Mouse (Mus musculus) heart, embryonic 11.5 days (tissue): Measurements from ENCODE around the gene Cacybp. TPM values are rescaled to one million over a fixed set of nuclear protein-coding genes. Genes with fewer than 3 reads are reported as not detected.

ENCODE experiments used
- ATAC-seq: fragments of 200-750 bp; cut with Nextera tagmentation; replicated peaks from 2 replicates; pipeline ENCODE4 v1.8.0; 2017; ENCODE audit warnings: moderate library complexity; ENCODE audit not compliant: insufficient number of reproducible peaks, low FRiP score, low TSS enrichment
- H3K27ac ChIP-seq: fragments of 300-500 bp; sonication (generic); 2 replicates; pipeline ENCODE4 v1.5.1; 2014; ENCODE audit warnings: mild to moderate bottlenecking, low read depth, low read length
- H3K27me3 ChIP-seq: fragments of 300-500 bp; sonication (generic); 2 replicates; pipeline ENCODE4 v1.6.1; 2014; ENCODE audit warnings: mild to moderate bottlenecking, low read length, mixed read lengths; ENCODE audit not compliant: control insufficient read depth, insufficient read depth
- H3K36me3 ChIP-seq: fragments of 300-500 bp; sonication (generic); 2 replicates; pipeline ENCODE4 v1.6.1; 2014; ENCODE audit warnings: mild to moderate bottlenecking, low read length, moderate library complexity, mixed read lengths; ENCODE audit not compliant: control insufficient read depth, insufficient read depth
- H3K4me1 ChIP-seq: fragments of 300-500 bp; sonication (generic); 2 replicates; pipeline ENCODE4 v1.6.1; 2014; ENCODE audit warnings: low read length; ENCODE audit not compliant: control insufficient read depth, insufficient read depth
- H3K4me2 ChIP-seq: fragments of 300-500 bp; sonication (generic); 2 replicates; pipeline ENCODE4 v1.6.1; 2014; ENCODE audit warnings: mild to moderate bottlenecking, moderate library complexity
- H3K4me3 ChIP-seq: fragments of 300-500 bp; sonication (generic); 2 replicates; pipeline ENCODE4 v1.5.1; 2014; ENCODE audit warnings: low read depth, low read length
- H3K9ac ChIP-seq: fragments of 300-500 bp; sonication (generic); 2 replicates; pipeline ENCODE4 v1.6.1; 2014; ENCODE audit warnings: mild to moderate bottlenecking, low read depth, low read length, moderate library complexity
- H3K9me3 ChIP-seq: fragments of 300-500 bp; sonication (generic); replicated peaks from 2 replicates; pipeline ENCODE4 v1.6.1; 2016; ENCODE audit warnings: low read length; ENCODE audit not compliant: control insufficient read depth
- WGBS: fragments of 180-500 bp; shearing (Covaris S2); extraction: QIAGEN DNeasy Blood & Tissue Kit; methylation state at CpG from one replicate; pipeline ENCODE4 v1.1.7; 2014; ENCODE audit not compliant: insufficient replicate concordance; 5-methylcytosine and 5-hydroxymethylcytosine counted together
- polyA plus RNA-seq: library from polyadenylated mRNA; unstranded; fragments of >200 nt; fragmentation: Nextera tagmentation; extraction: Ambion mirVana; gene quantifications from 2 replicates; pipeline ENCODE4 v1.2.1, GENCODE M21; 2014

The Cacybp gene
- polyA plus RNA-seq, 1 experiment from 2014 or later, result 205 TPM

- WGBS, result 59% methylated on average over 3 of the region's 3 CpGs
- Histone ChIP-seq H3K9me3 (no peaks in the 10 kb centered on the region), H3K9ac (no peak overlapping the region), H3K27me3 (no peaks in the 10 kb centered on the region), H3K4me1 (no peaks in the 10 kb centered on the region), H3K4me3 (no peak overlapping the region), H3K27ac (no peak overlapping the region), H3K36me3 (no peaks in the 10 kb centered on the region), H3K4me2 (no peak overlapping the region)
- ATAC-seq, result no peak
These were observed 37.1 kb upstream of the Cacybp start for GRCm38 (mm10) chr1:160249786-160250185.

- H3K4me3 ChIP-seq, result no peak overlapping the region
- H3K27ac ChIP-seq, result no peak overlapping the region
- ATAC-seq, result no peak
- no peaks in the 10 kb centered on the region for H3K9me3 ChIP-seq
- no peaks in the 10 kb centered on the region for H3K4me1 ChIP-seq
- 79% methylated on average over 9 of the region's 9 CpGs for WGBS
- H3K36me3 ChIP-seq, result no peaks in the 10 kb centered on the region
- no peak overlapping the region for H3K9ac ChIP-seq
- no peaks in the 10 kb centered on the region for H3K27me3 ChIP-seq
- no peak overlapping the region for H3K4me2 ChIP-seq
These were observed 34.8 kb upstream of the Cacybp start for GRCm38 (mm10) chr1:160247473-160247872.

GRCm38 (mm10) chr1:160246844-160247243 is 34.2 kb upstream of the Cacybp start:
- Histone ChIP-seq H3K27ac (no peak overlapping the region), H3K4me3 (no peak overlapping the region), H3K9ac (no peak overlapping the region), H3K9me3 (no peaks in the 10 kb centered on the region), H3K27me3 (no peaks in the 10 kb centered on the region), H3K36me3 (no peaks in the 10 kb centered on the region), H3K4me1 (no peaks in the 10 kb centered on the region), H3K4me2 (no peak overlapping the region)
- ATAC-seq, result no peak
- WGBS, result 65% methylated on average over 4 of the region's 4 CpGs

GRCm38 (mm10) chr1:160245954-160246353 is 33.3 kb upstream of the Cacybp start:
- WGBS, result 79% methylated on average over 2 of the region's 2 CpGs

GRCm38 (mm10) chr1:160244689-160245088 is 32.0 kb upstream of the Cacybp start:
- Histone ChIP-seq H3K36me3 (no peaks in the 10 kb centered on the region), H3K4me3 (no peak overlapping the region), H3K9me3 (no peaks in the 10 kb centered on the region), H3K4me1 (no peaks in the 10 kb centered on the region), H3K9ac (no peak overlapping the region), H3K27me3 (no peaks in the 10 kb centered on the region), H3K4me2 (no peak overlapping the region), H3K27ac (no peak overlapping the region)
- 82% methylated on average over 5 of the region's 5 CpGs for WGBS
- no peak for ATAC-seq

More at GRCm38 (mm10) chr1:160245954-160246353, 33.3 kb upstream of the Cacybp start:
- H3K27me3 ChIP-seq, result no peaks in the 10 kb centered on the region
- H3K4me2 ChIP-seq, result no peak overlapping the region
- no peaks in the 10 kb centered on the region for H3K4me1 ChIP-seq
- H3K9me3 ChIP-seq, result no peaks in the 10 kb centered on the region
- ATAC-seq, result no peak
- H3K4me3 ChIP-seq, result no peak overlapping the region
- no peaks in the 10 kb centered on the region for H3K36me3 ChIP-seq
- no peak overlapping the region for H3K9ac ChIP-seq
- H3K27ac ChIP-seq, result no peak overlapping the region

- no peak overlapping the region for H3K4me3 ChIP-seq
- H3K27me3 ChIP-seq, result no peaks in the 10 kb centered on the region
- ATAC-seq, result no peak
- H3K4me1 ChIP-seq, result no peaks in the 10 kb centered on the region
- no peaks in the 10 kb centered on the region for H3K9me3 ChIP-seq
- H3K9ac ChIP-seq, result no peak overlapping the region
- H3K36me3 ChIP-seq, result no peaks in the 10 kb centered on the region
- H3K27ac ChIP-seq, result no peak overlapping the region
- H3K4me2 ChIP-seq, result no peak overlapping the region
- WGBS, result 79% methylated on average over 2 of the region's 2 CpGs
These were observed 27.4 kb upstream of the Cacybp start for GRCm38 (mm10) chr1:160240091-160240490.

- Histone ChIP-seq H3K4me2 (no peak overlapping the region), H3K36me3 (no peaks in the 10 kb centered on the region), H3K4me1 (no peaks in the 10 kb centered on the region), H3K27ac (no peak overlapping the region), H3K27me3 (no peaks in the 10 kb centered on the region), H3K9me3 (no peaks in the 10 kb centered on the region), H3K4me3 (no peak overlapping the region), H3K9ac (no peak overlapping the region)
- ATAC-seq, result no peak
- WGBS, result 87% methylated on average over 1 of the region's 1 CpGs
These were observed 26.3 kb upstream of the Cacybp start for GRCm38 (mm10) chr1:160238852-160239443.

GRCm38 (mm10) chr1:160237981-160238380 is 25.3 kb upstream of the Cacybp start:
- no peak overlapping the region for H3K27ac ChIP-seq
- H3K9ac ChIP-seq, result no peak overlapping the region
- H3K36me3 ChIP-seq, result no peaks in the 10 kb centered on the region
- H3K27me3 ChIP-seq, result no peaks in the 10 kb centered on the region
- no peak overlapping the region for H3K4me2 ChIP-seq
- no peaks in the 10 kb centered on the region for H3K4me1 ChIP-seq
- no peak for ATAC-seq
- no peaks in the 10 kb centered on the region for H3K9me3 ChIP-seq
- no peak overlapping the region for H3K4me3 ChIP-seq
- WGBS, result 91% methylated on average over 2 of the region's 2 CpGs

GRCm38 (mm10) chr1:160233921-160234320 is 21.2 kb upstream of the Cacybp start:
- Histone ChIP-seq H3K9me3 (no peaks in the 10 kb centered on the region), H3K27me3 (no peaks in the 10 kb centered on the region), H3K4me1 (no peaks in the 10 kb centered on the region), H3K4me2 (no peak overlapping the region), H3K36me3 (no peaks in the 10 kb centered on the region), H3K9ac (no peak overlapping the region), H3K27ac (no peak overlapping the region), H3K4me3 (no peak overlapping the region)
- ATAC-seq, result no peak
